Mouse (Mus musculus) ES-E14 (cell line): ENCODE results near the gene Capg.

Experiments used
- MAFK ChIP-seq: IDR thresholded peaks from 2 replicates; pipeline ENCODE4 v1.6.1; 2014; ENCODE audit warnings: mild to moderate bottlenecking, low read depth, low read length, inconsistent platforms; ENCODE audit not compliant: insufficient read depth
- ZC3H11A ChIP-seq: IDR thresholded peaks from 2 replicates; pipeline ENCODE4 v1.6.1; 2012; ENCODE audit warnings: low read depth, mild to moderate bottlenecking, inconsistent platforms, low read length, borderline replicate concordance
- ZNF384 ChIP-seq: IDR thresholded peaks from 2 replicates; pipeline ENCODE4 v1.6.1; 2012; ENCODE audit warnings: low read depth, low read length, inconsistent platforms

- no peak for TF ChIP-seq ZC3H11A
- TF ChIP-seq ZNF384, result no peak
- TF ChIP-seq MAFK, result no peak
These were observed 21.9 kb upstream of the Capg start for GRCm38 (mm10) chr6:72522288-72522687.
